Mouse (Mus musculus): Measurements from ENCODE around the gene H2-DMb2. TPM values are rescaled to one million over a fixed set of nuclear protein-coding genes. Genes with fewer than 3 reads are reported as not detected.
A peak's percentile ranks its signal among the peaks of the same experiment; 100 is the strongest.

H2-DMb2 gene
- polyA plus RNA-seq, 1 experiment from 2014 or later: 15.3 TPM

GRCm38 (mm10) chr17:34120814-34121171 is 22.3 kb upstream of the H2-DMb2 start:
- Histone ChIP-seq H3K36me3 (ENCODE audit: insufficient read depth, low read length) (peaks cover 16% of the 10 kb centered on the region), H3K4me2 (ENCODE audit: low read length) (peak overlapping the region; percentile 95), H3K27ac (peak overlapping the region; percentile 100), H3K9me3 (replicated peaks; ENCODE audit: low read length) (no peaks in the 10 kb centered on the region), H3K27me3 (ENCODE audit: insufficient read depth, low read length) (no peaks in the 10 kb centered on the region), H3K4me1 (replicated peaks; ENCODE audit: insufficient read depth, low read length) (0 out of 2 replicates have a peak, but pooled peaks cover 4% of the 10 kb centered on the region), H3K4me3 (replicated peaks; ENCODE audit: low read depth, low read length) (peak overlapping the region; percentile 95), H3K9ac (ENCODE audit: low read depth, low read length) (peak overlapping the region; percentile 97)
- WGBS: 1% methylated on average over 31 of the region's 31 CpGs
- ATAC-seq (replicated peaks; ENCODE audit: low FRiP score, low read depth): peak; percentile 29
- 0 out of 2 replicates have a peak, but pooled peaks have one; percentile 29 for TF ChIP-seq CTCF (IDR thresholded peaks at IDR 0.05; ENCODE audit: low read depth)
- DNase-seq (ENCODE audit: low spot score): no peak

DNA sequence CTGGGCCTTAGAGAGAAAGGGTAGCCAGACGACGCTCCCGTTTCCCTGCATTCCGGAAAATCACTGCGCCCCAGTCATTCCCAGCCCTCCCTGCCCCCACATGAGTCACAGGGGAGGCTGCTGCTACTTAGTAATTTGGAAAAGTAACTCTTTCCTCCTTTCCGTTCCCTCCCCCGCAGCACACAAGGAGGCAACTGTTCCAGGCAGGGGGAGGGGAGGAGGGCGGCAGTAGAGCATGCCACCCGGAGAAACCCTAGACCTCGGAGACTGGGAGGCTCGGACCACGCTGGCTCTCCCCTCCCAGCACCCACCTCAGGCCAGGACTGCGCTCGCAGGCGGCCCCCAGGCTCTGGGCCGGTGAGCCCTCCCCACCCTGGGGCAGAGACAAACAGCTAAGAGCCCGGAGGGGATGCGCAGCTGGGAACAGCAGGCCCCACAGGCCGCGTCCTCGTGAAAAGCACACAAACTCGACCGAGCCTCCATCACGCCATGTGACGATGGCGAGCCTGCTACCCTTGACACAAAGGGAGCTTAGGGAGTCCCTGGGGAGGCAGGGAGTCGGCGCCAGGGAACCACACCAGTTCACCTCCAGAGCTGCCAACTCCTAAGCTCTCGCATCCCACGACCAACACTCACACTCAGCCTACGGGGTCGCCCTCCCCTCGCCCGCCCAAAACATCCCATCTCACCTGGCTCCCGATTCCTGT is 21.8 kb upstream of the H2-DMb2 start:
- ATAC-seq (replicated peaks; ENCODE audit: low FRiP score, low read depth): peak; percentile 72
- Histone ChIP-seq H3K4me1 (replicated peaks; ENCODE audit: insufficient read depth, low read length) (0 out of 2 replicates have a peak, but pooled peaks cover 4% of the 10 kb centered on the region), H3K27ac (peak overlapping the region; percentile 100), H3K4me2 (ENCODE audit: low read length) (peak overlapping the region; percentile 95), H3K27me3 (ENCODE audit: insufficient read depth, low read length) (no peaks in the 10 kb centered on the region), H3K9me3 (replicated peaks; ENCODE audit: low read length) (no peaks in the 10 kb centered on the region), H3K9ac (ENCODE audit: low read depth, low read length) (peak overlapping the region; percentile 97), H3K36me3 (ENCODE audit: insufficient read depth, low read length) (peaks cover 12% of the 10 kb centered on the region), H3K4me3 (replicated peaks; ENCODE audit: low read depth, low read length) (peak overlapping the region; percentile 95)
- WGBS: under 1% methylated on average over 31 of the region's 35 CpGs
- TF ChIP-seq CTCF (IDR thresholded peaks at IDR 0.05; ENCODE audit: low read depth): no peak
- DNase-seq (ENCODE audit: low spot score): peak; percentile 99

DNA sequence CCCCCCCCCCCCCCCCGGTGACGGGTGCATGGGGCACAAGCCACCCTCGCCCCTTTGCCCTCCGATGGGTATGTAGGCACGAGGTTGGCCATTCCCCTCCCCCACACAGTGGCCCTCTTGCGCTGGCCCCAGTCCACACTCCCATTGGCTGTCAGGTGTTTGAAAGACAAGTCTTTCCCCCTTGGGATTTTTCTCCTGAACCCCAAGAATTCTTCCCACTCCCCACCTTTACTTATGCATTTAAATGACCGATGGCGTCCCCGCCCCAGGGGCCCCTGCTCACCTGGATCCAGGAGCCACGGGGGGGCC is 21.3 kb upstream of the H2-DMb2 start:
- H3K4me2 ChIP-seq (ENCODE audit: low read length): peak overlapping the region; percentile 95
- peak; percentile 4; the same call in 1 of the 2 replicates for ATAC-seq (replicated peaks; ENCODE audit: low FRiP score, low read depth)
- no peaks in the 10 kb centered on the region for H3K9me3 ChIP-seq (replicated peaks; ENCODE audit: low read length)
- no peak for TF ChIP-seq CTCF (IDR thresholded peaks at IDR 0.05; ENCODE audit: low read depth)
- peak; percentile 70 for DNase-seq (ENCODE audit: low spot score)
- H3K4me1 ChIP-seq (replicated peaks; ENCODE audit: insufficient read depth, low read length): peaks cover 4% of the 10 kb centered on the region; the same call in 1 of the 2 replicates
- H3K27me3 ChIP-seq (ENCODE audit: insufficient read depth, low read length): no peaks in the 10 kb centered on the region
- peak overlapping the region; percentile 97 for H3K9ac ChIP-seq (ENCODE audit: low read depth, low read length)
- H3K4me3 ChIP-seq (replicated peaks; ENCODE audit: low read depth, low read length): peak overlapping the region; percentile 95
- peaks cover 7% of the 10 kb centered on the region for H3K36me3 ChIP-seq (ENCODE audit: insufficient read depth, low read length)
- WGBS: 3% methylated on average over 6 of the region's 10 CpGs
- peak overlapping the region; percentile 100 for H3K27ac ChIP-seq

- Histone ChIP-seq H3K27ac (peak within 1 kb of the TSS; percentile 100), H3K4me3 (replicated peaks; ENCODE audit: low read depth, low read length) (peak within 1 kb of the TSS; percentile 95), H3K4me1 (replicated peaks; ENCODE audit: insufficient read depth, low read length) (peaks cover 9% of the 10 kb centered on the region; the same call in 1 of the 2 replicates), H3K27me3 (ENCODE audit: insufficient read depth, low read length) (no peaks in the 10 kb centered on the region), H3K36me3 (ENCODE audit: insufficient read depth, low read length) (peaks cover 6% of the 10 kb centered on the region; the same call in 1 of the 2 replicates), H3K4me2 (ENCODE audit: low read length) (peak within 1 kb of the TSS; percentile 95), H3K9ac (ENCODE audit: low read depth, low read length) (peak within 1 kb of the TSS; percentile 97), H3K9me3 (replicated peaks; ENCODE audit: low read length) (no peaks in the 10 kb centered on the region)
- TF ChIP-seq CTCF (IDR thresholded peaks at IDR 0.05; ENCODE audit: low read depth): no peak; the same call in 1 of the 2 replicates
- DNase-seq (ENCODE audit: low spot score) (peak; percentile 96), ATAC-seq (replicated peaks; ENCODE audit: low FRiP score, low read depth) (peak; percentile 18)
- WGBS: under 1% methylated on average over 68 of the region's 75 CpGs
These were observed 20.7 kb upstream of the H2-DMb2 start, which contains the start of gene Brd2 for GRCm38 (mm10) chr17:34122188-34122984. Gene Brd2, minus strand, starts transcription at chr17:34122634.

- WGBS: 0% methylated on average over 7 of the region's 7 CpGs
- Histone ChIP-seq H3K27ac (peak overlapping the region; percentile 100), H3K27me3 (ENCODE audit: insufficient read depth, low read length) (no peaks in the 10 kb centered on the region), H3K4me3 (replicated peaks; ENCODE audit: low read depth, low read length) (peak overlapping the region; percentile 95), H3K9ac (ENCODE audit: low read depth, low read length) (peak overlapping the region; percentile 97), H3K36me3 (ENCODE audit: insufficient read depth, low read length) (peaks cover 6% of the 10 kb centered on the region; the same call in 1 of the 2 replicates), H3K9me3 (replicated peaks; ENCODE audit: low read length) (no peaks in the 10 kb centered on the region), H3K4me1 (replicated peaks; ENCODE audit: insufficient read depth, low read length) (peaks cover 16% of the 10 kb centered on the region), H3K4me2 (ENCODE audit: low read length) (peak overlapping the region; percentile 95)
- DNase-seq (ENCODE audit: low spot score) (no peak), ATAC-seq (replicated peaks; ENCODE audit: low FRiP score, low read depth) (no peak)
- TF ChIP-seq CTCF (IDR thresholded peaks at IDR 0.05; ENCODE audit: low read depth): no peak
These were observed 20.0 kb upstream of the H2-DMb2 start for GRCm38 (mm10) chr17:34123111-34123510.

DNA sequence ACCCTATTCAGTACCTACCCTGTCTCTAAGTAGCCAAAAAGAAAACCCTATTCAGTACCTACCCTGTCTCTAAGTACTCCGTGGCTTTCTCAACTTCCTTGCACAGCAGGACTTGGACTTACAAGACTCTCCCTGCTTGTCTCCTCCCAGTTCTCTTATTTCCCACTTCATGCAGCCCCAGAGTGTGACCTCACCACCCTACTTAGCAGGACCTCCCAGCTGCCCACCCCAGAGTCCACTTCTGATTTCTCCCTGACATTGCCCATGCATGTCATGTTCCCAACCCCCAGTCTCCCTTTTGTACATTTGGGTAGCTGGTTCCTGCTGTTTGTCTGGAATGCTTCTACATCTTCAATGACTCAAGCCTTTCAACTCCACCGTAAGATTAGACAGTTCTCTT is 19.6 kb upstream of the H2-DMb2 start:
- DNase-seq (ENCODE audit: low spot score) (peak; percentile 82), ATAC-seq (replicated peaks; ENCODE audit: low FRiP score, low read depth) (no peak)
- 1% methylated on average over 2 of the region's 2 CpGs for WGBS
- H3K36me3 ChIP-seq (ENCODE audit: insufficient read depth, low read length): peaks cover 4% of the 10 kb centered on the region; the same call in 1 of the 2 replicates
- peak overlapping the region; percentile 100 for H3K27ac ChIP-seq
- no peaks in the 10 kb centered on the region for H3K9me3 ChIP-seq (replicated peaks; ENCODE audit: low read length)
- H3K4me2 ChIP-seq (ENCODE audit: low read length): peak overlapping the region; percentile 95
- H3K4me3 ChIP-seq (replicated peaks; ENCODE audit: low read depth, low read length): peak overlapping the region; percentile 95
- H3K9ac ChIP-seq (ENCODE audit: low read depth, low read length): peak overlapping the region; percentile 97
- H3K4me1 ChIP-seq (replicated peaks; ENCODE audit: insufficient read depth, low read length): peaks cover 19% of the 10 kb centered on the region
- H3K27me3 ChIP-seq (ENCODE audit: insufficient read depth, low read length): no peaks in the 10 kb centered on the region
- no peak for TF ChIP-seq CTCF (IDR thresholded peaks at IDR 0.05; ENCODE audit: low read depth)
